Mouse (Mus musculus): ENCODE data around the gene Slc4a3.

The Slc4a3 gene

DNA sequence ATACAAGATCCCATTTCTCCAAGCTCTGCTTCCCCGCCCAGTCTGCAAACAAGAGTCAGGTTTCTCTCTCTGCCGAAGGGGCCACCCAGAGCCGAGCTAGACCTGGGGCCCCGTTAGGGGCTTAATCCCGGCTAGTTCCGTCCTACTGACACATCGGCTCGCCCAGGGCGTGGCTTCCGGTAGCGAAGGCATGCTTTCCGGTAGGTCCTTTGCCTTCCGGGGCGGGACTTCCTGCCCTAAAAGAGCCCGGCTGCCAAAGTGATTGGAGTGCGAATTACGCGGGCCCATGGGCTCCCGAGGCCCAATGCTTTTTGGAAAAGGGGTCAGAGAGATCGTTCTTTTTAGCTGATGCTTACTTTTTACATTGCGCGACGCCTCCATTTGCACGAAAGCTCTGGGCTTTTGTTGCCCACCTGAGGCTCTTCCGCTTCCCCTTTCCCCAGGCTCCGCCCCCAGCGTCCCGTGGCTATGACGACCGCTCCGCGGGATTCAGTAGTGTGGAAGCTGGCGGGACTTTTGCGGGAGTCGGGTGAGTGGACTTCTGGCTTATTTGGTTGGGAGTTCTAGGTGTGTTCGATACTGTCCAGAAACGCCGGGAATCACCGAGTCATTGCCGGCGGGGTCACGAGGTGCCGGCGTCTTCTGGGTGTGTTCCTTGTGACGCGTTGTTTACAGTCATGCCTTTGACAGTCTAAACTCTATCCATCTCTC is 24.6 kb upstream of the Slc4a3 start, which contains the start of gene Stk11ip:
Stk11ip (plus strand) TSS at position 209 of the 711 bp plus-strand sequence.
- DNase-seq (ENCODE audit: low spot score), result peak; percentile 95

DNA sequence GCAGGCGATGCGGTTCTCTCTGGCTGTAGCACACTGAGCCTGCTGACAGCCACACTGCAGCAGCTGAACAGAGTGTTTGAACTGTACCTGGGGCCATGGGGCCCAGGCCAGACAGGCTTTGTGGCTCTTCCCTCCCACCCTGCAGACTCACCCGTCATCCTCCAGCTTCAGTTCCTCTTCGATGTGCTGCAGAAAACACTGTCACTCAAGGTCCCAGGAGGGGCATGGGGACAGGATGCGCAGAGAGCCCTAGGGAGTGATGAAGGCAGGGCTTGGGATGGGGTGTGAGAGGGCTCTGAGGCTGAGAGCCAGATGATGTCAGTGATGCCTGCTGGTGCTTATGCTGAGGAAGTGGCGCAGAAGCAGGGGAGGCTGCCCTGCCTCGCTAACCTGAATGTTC is 21.4 kb upstream of the Slc4a3 start:
- no peak for DNase-seq (ENCODE audit: low spot score)

DNA sequence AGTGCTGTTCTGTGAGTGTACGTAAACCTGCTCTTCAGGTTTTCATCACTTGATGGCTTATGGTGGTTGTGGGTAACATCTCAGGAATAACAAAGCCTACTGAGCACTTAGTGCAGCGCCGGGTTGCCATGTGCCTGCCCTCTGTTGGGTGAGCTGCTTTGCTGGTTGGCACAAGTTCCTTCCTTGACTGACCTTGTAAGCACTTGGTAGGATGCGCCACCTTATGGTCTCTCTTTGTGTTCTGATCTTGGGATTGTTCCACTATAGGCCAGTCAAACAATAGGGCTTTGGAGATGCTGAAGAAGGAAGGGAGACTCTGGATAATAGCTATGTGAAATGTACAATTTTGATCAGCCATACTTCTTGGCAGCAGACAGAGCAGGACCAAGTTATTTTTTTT is 15.5 kb upstream of the Slc4a3 start:
- no peak for DNase-seq (ENCODE audit: low spot score)

DNA sequence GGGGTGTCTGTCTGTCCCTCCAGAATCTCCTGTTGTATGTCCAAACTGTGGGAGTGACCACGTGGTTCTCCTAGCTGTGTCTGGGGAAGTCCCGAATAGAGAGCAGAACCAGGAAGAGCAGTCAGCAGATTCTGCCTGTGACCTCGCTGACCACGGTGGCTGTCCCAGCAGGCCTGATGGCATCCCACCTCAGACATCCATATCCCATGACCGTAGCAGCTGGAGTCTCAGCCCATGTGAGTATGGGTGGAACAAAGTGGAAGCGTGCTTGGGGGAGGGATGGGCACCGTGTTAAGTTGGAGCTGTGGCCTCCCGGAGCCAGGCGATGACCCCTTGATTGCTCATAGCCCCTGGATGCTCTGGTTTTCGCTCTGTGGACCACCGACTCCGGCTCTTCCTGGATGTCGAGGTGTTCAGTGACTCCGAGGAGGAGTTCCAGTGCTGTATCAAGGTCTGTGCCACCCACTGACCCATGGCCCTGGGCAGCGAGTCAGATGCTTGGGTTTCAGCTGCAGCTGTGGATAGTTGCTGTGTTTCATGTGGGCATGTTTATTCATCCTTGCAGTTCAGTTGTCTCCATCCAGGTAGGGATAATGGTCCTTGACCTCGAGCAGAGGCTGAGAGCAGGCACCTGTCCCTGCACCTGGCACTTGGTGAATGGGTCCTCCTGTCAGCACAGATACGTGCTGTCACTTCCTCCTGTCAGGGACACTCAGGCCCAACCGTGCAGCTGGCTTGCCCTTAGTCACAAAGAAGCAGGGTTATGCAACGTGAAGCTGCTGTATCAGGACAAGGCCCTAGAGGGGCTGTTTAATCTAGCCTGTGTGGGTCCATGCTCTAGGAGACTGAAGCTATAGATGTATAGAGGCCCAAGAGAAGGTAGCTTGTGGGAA is 13.5 kb upstream of the Slc4a3 start:
- DNase-seq (ENCODE audit: low spot score), result no peak

DNA sequence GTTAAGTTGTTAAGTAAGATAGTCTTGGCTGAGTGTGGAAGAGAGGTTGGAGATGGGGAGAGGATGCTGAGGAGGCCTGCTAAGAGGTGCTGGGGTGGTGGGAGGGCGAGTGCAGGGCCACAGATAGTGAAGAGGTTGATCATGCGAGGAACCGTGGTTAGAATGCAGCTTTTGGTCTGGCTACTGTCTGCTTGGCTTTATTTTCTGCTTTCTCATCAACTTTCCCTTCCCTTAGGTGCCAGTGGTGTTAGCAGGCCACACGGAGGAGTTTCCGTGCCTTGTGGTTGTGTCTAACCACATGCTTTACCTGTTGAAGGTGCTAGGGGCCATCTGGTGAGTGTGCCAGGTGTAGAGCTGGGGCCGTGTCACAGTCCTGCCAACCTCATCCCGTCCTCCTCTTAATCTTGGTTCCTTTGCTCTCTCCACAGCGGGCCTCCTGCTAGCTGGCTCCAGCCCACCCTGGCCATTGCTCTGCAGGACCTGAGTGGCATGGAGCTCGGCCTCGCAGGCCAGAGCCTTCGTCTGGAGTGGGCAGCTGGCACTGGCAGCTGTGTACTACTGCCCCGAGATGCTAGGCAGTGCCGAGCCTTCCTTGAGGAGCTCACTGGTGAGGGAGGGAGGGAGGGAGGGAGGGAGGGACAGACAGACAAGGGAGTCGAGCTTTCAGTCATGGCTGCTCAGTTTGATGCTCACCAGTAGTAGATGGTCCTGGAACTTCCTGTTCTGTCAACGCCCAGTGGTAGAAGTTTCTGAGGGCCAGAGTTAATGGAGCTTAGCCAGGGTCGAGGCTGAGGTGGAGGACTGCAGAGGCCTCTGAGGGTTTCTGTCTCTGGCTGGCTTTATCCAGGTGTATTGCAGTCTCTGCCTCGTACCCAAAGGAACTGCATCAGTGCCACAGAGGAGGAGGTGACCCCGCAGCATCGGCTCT is 12.5 kb upstream of the Slc4a3 start:
- DNase-seq (ENCODE audit: low spot score), result no peak

DNA sequence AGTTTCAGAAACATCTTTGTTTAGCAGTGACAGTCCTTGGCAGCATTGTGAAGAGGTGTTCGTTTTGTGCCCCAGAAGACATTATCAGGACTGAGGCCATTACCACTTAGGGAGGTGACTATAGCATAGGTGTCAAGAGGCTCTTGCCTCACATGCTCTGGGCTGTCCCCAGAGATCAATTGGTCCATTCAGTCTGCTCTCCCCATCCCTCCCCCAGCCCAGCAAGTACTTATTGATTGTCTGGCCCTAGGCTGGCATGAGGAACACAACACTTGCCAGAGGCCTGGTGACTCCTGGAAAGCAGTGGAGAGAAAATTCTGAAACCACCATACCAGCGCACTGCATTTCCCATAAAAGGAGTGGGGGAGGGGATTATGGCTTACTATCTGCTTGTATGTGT is 8.5 kb upstream of the Slc4a3 start:
- no peak for DNase-seq (ENCODE audit: low spot score)

DNA sequence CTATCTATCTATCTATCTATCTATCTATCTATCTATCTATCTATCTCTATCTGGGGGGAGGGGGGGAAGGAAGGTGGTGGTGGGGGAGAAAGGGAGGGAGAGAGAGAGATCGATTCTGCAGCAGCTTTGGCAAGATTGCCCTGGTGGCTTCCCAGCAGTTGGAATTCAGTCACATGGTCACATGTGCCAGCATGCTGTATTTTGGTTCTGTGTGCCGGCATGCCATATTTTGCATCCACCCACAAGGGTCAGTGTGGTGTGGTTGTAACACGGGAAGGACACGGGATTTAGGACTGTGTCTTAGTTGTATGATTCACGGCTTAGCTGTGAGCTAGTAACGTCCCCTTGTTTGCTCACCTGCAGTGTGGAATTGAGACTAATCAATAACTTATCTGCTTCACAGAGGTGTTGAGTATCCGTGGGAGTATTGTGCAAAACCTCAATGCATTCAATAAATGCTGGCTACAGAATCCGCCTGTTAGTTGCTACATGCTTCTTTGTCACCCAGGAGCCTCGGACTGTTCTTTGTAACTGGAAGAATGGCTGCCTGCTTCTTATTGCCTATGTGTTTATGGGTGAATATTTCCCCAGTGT is 7.4 kb upstream of the Slc4a3 start:
- no peak for DNase-seq (ENCODE audit: low spot score)

DNA sequence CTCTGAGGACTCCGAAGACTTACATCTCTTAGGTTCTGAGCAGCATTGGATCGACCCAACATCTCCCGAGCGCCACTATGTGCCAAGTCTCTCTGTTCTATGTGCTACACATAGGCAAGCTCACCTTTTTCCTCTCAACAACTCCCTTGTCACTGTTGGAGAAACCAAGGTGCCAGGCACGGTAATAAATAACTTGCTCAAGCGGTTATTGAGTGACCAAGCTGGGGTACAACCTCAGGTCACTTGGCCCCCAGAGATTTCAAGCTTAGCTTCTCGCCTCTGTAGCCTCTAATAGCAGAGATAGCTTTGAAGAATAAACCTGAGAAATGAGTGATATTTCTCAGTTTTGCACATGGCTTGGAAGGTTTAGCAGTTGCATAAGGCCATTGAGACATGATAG is 4.6 kb upstream of the Slc4a3 start:
- no peak for DNase-seq (ENCODE audit: low spot score)

DNA sequence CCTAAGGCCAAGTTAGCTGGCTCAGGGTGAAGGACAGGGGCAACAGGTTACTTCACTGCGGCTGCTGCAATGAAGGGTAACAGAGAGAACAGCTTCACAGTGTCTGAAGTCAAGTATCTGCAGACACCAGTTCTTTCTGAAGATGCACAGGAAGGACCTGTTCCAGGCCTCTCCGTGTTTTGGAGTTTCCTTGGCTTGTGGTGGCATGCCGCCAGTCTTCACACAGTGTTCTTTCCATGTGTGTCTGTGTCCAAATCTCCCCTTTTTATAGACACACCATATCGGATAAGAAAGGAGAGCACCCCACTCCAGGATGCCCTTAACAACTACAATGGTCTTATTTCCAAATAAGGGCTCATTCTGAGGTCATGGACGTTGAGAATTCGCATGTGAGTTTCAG is 1.7 kb upstream of the Slc4a3 start:
- no peak for DNase-seq (ENCODE audit: low spot score)

DNA sequence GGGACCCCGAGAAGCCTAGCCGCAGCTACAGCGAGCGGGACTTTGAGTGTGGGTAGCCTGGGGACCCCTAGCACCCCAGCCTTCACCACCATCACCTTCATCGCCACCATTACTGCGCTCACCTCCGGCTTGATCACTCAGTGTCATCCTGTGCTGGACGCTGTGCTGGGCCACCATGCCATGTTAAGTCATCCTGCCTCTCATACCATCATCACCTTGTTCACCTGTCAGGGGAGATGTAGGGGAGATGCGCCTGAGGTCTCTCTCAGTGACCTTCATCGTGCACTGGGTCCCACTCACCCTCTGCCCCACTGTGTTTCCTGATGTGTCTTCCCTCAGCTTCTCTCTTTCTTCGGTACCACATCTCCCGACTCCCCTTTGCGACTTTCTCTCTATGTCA is 1.3 kb downstream of the Slc4a3 start:
- DNase-seq (ENCODE audit: low spot score), result no peak

DNA sequence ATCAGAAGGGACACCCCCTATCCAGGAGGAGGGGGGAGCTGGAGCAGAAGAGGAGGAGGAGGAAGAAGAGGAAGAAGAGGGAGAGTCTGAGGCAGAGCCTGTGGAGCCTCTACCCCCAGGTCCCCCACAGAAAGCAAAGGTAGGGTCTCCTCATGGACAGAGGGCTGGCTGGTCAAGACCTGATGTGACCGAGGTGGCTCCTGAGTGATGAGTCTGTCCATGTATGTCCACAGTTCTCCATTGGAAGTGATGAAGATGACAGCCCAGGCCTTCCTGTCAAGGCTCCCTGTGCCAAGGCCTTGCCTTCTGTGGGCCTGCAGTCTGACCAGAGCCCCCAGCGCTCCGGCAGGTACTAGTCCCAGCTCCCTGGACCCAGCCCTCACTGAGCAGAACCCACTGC is 2.0 kb downstream of the Slc4a3 start:
- DNase-seq (ENCODE audit: low spot score), result no peak

DNA sequence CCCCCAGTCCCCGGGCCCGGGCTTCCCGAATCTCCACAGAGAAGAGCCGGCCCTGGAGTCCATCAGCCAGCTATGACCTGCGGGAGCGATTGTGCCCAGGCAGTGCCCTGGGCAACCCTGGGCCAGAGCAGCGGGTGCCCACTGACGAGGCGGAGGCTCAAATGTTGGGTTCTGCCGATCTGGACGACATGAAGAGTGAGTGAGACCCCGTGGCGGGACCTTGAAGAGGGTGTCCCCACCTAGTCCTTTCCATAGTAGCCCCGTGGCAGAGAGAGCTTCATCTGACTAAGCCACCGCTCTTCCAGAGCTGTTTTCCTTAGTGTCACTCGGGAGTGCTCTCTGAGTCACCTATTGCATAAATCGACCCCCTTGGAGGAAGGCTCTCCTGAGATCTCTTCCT is 2.8 kb downstream of the Slc4a3 start:
- no peak for DNase-seq (ENCODE audit: low spot score)

DNA sequence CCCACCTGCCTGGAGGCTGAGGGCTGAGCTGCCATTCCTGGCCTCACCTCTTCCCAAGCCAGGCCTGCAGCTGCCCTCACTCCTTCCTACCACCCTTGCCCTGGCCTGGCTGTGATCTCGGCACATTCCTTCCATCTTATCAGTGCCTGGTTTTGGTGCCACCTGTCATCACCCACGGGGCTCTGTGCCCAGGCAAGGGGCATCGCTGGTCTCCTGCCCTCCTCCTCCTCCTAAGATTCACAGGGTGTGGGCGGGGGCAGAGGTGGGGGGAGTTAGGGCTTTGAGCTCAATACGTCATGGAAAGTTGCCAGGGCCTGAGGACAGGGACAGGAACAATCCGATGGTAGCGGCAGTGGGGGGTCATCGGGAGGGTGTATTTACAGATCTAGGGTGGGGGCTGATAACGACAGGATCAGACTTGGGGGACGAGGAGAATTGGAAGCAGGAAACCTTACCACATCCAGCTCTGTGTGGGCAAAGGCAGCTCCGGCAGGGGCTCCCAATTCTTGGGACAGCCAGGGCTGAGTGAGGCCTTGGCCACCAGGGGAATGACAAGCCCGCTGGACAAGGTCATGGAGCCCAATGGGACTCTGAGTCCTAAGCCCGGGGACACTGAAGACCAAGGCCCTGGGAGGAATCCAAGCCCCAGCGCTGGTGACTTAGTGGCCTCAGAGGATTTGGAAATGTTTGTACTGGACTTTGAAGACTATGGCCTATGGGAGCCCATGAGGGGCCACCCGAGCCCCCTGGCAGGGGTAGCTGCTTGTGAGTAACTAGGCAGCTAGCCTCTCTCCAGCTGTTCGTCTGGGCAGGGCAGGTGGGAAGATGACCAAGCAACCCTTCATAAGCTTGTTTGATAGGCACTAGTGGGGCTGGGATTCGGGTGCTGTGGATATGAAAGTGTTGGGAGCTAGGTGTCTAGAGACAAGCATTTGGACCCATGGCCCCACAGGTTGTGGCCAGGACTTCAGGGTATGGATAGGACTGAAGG is 3.5 kb downstream of the Slc4a3 start:
- no peak for DNase-seq (ENCODE audit: low spot score)

DNA sequence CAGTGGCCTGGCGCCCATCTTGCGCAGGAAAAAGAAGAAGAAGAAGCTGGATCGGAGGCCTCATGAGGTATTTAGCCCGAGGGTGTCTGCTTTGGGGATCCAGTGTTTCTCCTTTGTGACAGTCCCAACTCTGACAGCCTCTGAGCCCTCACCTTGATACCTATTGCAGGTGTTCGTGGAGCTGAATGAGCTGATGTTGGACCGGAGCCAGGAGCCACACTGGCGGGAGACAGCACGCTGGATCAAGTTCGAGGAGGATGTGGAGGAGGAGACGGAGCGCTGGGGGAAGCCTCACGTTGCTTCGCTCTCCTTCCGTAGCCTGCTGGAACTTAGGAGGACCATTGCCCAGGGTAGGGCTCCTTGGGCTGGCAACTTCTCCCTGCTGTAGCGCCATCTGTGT is 4.5 kb downstream of the Slc4a3 start:
- DNase-seq (ENCODE audit: low spot score), result no peak

DNA sequence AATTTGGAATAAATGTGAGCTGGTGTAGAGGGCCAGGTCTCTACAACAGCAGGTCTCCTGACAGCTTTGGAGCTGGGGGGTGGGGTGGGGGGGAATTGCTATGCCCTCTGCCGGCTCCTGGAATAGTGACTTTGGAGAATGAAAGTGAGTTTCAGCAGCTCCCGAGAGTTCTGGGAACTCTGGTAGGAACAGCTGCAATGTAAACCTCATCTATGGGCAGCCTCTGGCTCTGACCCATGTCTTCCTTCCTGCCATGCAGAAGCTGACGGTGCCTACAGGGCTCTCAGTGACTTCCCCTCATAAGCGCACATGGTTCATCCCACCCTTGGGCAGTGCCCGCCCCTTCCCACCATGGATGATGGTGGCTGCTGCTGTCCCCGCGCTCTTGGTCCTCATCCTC is 9.6 kb downstream of the Slc4a3 start:
- no peak for DNase-seq (ENCODE audit: low spot score)

DNA sequence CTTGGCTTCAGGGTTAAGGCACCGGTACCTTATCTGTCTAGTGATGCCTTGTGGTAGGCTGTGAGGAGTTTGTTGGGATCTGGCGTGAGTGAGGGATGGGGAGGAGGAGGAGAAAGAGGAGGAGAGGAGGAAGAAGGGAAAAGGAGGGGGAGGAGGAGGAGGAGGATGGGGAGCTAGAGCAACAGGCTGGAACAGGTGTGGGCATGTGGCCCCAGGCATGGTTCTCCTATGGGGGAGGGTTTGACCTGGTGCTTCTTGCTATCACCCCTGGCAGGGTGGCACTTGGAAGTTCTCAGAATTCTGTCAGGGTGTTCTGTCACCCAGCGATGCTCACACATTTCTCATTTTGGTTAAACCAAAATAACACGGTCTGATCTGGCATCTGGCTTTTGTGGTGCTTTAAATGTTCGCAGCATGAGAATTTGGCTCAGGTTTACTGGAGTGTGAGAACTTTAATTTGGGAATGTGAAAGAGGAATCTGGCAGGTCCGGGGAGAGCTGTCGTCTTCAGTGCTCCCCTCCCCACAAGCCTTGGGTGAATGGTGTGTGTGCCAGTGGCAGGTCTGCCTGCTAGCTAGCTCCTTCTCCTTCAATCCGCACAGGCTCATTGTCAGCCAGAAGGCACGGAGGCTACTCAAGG is 10.2 kb downstream of the Slc4a3 start:
- DNase-seq (ENCODE audit: low spot score), result no peak

DNA sequence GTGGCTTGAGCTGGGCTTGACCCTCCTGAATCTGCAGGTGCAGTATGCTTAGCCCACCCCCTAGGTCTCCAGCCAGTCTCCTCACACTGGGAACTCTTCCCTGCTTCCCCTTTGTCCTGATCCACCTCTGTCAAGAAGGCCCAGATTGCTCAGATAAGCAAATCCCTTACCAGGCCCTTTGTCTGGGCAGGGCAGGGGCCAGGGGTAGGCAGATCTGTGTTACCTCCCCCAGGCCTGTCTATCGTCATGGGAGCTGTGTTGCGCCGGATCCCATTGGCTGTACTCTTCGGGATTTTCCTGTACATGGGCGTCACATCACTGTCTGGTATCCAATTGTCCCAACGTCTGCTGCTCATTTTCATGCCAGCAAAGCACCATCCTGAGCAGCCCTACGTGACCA is 11.0 kb downstream of the Slc4a3 start:
- no peak for DNase-seq (ENCODE audit: low spot score)

DNA sequence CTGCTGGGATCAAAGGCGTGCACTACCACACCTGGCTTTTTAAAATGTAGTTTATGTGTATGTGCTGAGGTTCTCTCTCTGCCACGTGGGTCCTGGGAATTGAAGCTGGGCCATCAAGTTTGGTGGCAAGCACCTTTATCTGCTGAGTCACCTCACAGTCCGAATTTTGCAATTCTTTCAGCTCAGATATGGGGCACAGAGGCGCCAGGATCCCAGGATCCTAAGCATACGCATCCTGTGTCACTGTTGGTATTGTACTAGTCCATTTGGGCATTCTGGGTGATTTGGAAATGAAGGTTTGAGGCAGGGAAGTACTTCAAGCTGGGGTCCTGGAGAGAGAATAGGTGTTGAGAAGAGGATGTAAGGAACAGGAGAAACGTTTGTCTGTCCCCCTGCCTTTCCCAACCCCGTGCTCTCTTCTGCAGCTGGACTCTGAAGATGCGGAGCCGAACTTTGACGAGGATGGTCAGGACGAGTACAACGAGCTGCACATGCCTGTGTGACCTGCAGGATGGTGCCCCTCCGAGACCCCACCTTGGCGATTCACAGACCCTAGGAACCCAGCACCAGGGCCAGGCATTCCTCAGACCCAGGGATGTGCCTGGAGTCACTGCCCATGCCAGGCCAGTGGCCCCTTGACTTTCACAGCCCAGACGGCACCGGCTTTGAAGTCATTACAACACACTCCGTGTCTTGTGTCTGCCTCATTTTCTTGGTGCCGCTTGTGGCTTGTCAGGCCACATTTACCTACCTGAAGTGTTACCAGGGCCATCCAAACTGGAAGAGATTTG is 12.5 kb downstream of the Slc4a3 start:
- DNase-seq (ENCODE audit: low spot score), result no peak

DNA sequence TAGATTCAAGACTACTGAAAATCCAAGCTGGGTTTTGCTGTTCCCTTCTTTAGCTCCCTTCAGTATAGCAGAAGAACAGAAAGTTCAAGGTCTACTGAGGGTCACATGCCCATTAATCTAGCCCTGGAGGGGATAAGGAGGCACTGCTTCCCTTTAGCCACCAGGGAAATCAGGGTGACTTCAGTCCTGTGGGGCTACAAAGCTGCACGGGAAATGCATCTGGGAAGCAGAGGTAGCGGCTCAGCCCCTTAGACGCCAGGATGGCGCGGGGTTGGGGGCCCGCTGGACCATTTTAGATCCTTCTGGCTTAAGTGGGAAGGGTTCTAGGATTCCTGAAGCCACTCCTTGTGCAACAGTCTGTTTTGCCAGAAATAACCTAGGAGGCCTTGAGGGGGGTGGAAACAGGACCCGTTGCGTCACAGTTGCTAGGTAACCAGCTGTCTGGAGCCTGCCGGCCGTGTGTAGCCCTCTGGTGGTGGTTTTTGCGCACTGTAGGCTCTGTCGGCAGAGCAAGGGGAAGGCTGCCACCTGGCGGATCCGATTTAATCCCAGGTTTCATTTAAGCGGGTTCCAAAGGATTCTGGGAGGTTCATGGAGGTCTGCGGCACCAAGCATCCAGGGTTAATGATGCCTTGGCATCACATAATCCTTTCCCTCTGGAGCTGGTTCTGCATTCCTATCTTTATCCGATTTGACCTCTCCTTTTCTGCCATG is 13.3 kb downstream of the Slc4a3 start:
- peak; percentile 93 for DNase-seq (ENCODE audit: low spot score)
